Mouse (Mus musculus) olfactory bulb, adult 2 months (tissue): ENCODE measurements around the gene Tspan9.

Experiments
- CTCF ChIP-seq: fragments of 200-500 bp; IDR thresholded peaks from 2 replicates; pipeline ENCODE4 v1.5.1; 2012; ENCODE audit warnings: low read depth, mild to moderate bottlenecking, low read length, moderate library complexity; ENCODE audit not compliant: insufficient read depth
- POLR2A ChIP-seq: fragments of 200-500 bp; IDR thresholded peaks from 2 replicates; pipeline ENCODE4 v1.6.1; 2012; ENCODE audit warnings: mild to moderate bottlenecking, low read depth, low read length, moderate library complexity; ENCODE audit not compliant: insufficient read depth

DNA sequence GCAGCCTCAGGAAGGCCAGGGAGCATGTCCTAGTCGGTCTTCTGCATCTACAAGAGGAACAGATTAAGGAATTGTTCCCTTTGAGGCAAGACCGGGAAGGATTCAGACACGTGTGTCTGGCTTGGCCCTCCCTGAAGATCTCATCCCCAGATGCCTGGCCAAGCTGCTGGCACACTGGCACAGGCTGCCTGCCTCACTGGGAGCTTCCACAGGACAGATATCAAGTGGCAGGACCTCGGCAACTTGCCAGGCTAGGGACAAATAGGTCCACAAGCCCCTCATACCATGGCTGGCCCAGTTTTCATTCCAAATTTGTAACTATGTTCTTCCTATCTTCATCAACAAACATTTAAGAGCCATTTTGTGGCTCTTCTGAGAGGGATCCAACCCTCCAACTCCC is 16.5 kb downstream of the Tspan9 start:
- no peak for TF ChIP-seq CTCF
- no peak for TF ChIP-seq POLR2A
